Mouse (Mus musculus): ENCODE results near the gene Larp1b.

Gene Larp1b

DNA sequence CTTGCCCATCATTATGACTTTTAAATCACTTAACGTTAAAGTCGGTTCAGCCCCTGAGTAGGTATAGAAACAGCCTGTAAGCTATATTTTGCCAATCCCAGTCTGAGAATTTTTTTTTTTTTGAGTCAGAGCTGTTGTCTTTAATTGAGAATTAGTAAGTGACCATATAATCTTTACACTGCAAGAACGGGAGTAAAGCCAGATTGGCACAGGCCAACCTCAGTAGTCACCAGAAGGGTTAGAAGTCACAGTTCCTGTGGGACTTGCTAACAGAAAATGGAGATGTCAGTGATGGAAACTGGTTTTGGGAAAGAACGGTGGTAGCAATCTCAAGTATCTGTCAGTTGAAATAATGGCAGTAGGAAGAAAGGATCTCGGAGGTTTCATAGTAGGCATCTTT, 134.8 kb downstream of the Larp1b start:
- DNase-seq: no peak

DNA sequence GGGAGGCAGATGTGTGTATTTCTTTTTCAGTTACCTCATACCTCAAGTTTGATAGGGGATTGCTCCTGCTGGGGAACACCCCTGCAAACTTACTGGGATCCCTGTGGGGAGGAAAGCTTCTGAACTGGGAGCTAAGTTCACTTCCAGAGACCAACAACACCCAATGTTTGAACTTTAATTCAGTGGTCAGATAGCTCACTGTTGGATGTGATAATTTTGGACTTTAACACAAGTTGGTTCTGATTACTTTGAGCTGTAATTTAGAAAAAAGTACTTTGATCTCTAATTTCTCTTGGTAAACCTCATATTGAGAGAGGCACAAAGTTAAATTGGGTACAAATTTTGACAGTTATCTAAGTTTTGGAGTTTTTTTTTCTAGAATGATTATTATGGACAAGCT, 137.4 kb downstream of the Larp1b start:
- no peak for DNase-seq
